Mouse (Mus musculus): Measurements from ENCODE around the gene Cacna1b. TPM values are rescaled to one million over a fixed set of nuclear protein-coding genes. Genes with fewer than 3 reads are reported as not detected.
A peak's percentile ranks its signal among the peaks of the same experiment; 100 is the strongest.

Cacna1b gene
- total RNA-seq, 4 experiments from 2014 or later = 67.6 to 77.5 (median 76.0) TPM

GRCm38 (mm10) chr2:24659150-24659775, 103.7 kb downstream of the Cacna1b start:
- no peak for DNase-seq (ENCODE audit: low spot score in 2 of 2)

GRCm38 (mm10) chr2:24648503-24648902, 114.4 kb downstream of the Cacna1b start:
- DNase-seq (ENCODE audit: low spot score in 2 of 2) = no peak

GRCm38 (mm10) chr2:24646452-24647146, 116.4 kb downstream of the Cacna1b start:
- DNase-seq (ENCODE audit: low spot score in 2 of 2) = no peak

- DNase-seq (ENCODE audit: low spot score in 2 of 2) = no peak
These were observed 120.1 kb downstream of the Cacna1b start for GRCm38 (mm10) chr2:24642834-24643233.

GRCm38 (mm10) chr2:24638102-24638954, 124.6 kb downstream of the Cacna1b start:
- no peak for DNase-seq (ENCODE audit: low spot score in 2 of 2)

- no peak for DNase-seq (ENCODE audit: low spot score in 2 of 2)
These were observed 129.3 kb downstream of the Cacna1b start for GRCm38 (mm10) chr2:24633645-24634044.

GRCm38 (mm10) chr2:24617141-24617540, 145.8 kb downstream of the Cacna1b start:
- DNase-seq (ENCODE audit: low spot score in 2 of 2) = no peak

- DNase-seq (ENCODE audit: low spot score in 2 of 2) = peak in 1 of 2 experiments; percentile 36
These were observed 153.2 kb downstream of the Cacna1b start for GRCm38 (mm10) chr2:24609789-24610188.

GRCm38 (mm10) chr2:24608765-24609138, 154.2 kb downstream of the Cacna1b start:
- DNase-seq (ENCODE audit: low spot score in 2 of 2) = no peak

GRCm38 (mm10) chr2:24607905-24608764, 154.8 kb downstream of the Cacna1b start:
- no peak for DNase-seq (ENCODE audit: low spot score in 2 of 2)

GRCm38 (mm10) chr2:24606531-24606930, 156.4 kb downstream of the Cacna1b start:
- DNase-seq (ENCODE audit: low spot score in 2 of 2) = no peak

- no peak for DNase-seq (ENCODE audit: low spot score in 2 of 2)
These were observed 157.9 kb downstream of the Cacna1b start for GRCm38 (mm10) chr2:24605096-24605495.

GRCm38 (mm10) chr2:24589426-24589825, 173.5 kb downstream of the Cacna1b start:
- no peak for DNase-seq (ENCODE audit: low spot score in 2 of 2)

GRCm38 (mm10) chr2:24587999-24588398, 175.0 kb downstream of the Cacna1b start:
- no peak for DNase-seq (ENCODE audit: low spot score in 2 of 2)

- peak; percentile 22 to 60 for DNase-seq (ENCODE audit: low spot score in 2 of 2)
These were observed 188.3 kb downstream of the Cacna1b start for GRCm38 (mm10) chr2:24574616-24575015.

GRCm38 (mm10) chr2:24570917-24571316, 192.0 kb downstream of the Cacna1b start:
- no peak for DNase-seq (ENCODE audit: low spot score in 2 of 2)

GRCm38 (mm10) chr2:24568555-24568954, 194.4 kb downstream of the Cacna1b start:
- DNase-seq (ENCODE audit: low spot score in 2 of 2) = no peak

GRCm38 (mm10) chr2:24562547-24563290, 200.2 kb downstream of the Cacna1b start:
- no peak for DNase-seq (ENCODE audit: low spot score in 2 of 2)

GRCm38 (mm10) chr2:24561946-24562345, 201.0 kb downstream of the Cacna1b start:
- DNase-seq (ENCODE audit: low spot score in 2 of 2) = no peak

- no peak for DNase-seq (ENCODE audit: low spot score in 2 of 2)
These were observed 202.8 kb downstream of the Cacna1b start for GRCm38 (mm10) chr2:24560201-24560600.
